Mouse (Mus musculus) fat pad, adult 2 months (tissue): ENCODE measurements around the gene Tekt3.

ENCODE experiments used
- DNase-seq: peaks from one replicate; pipeline ENCODE4 v3.0.0-alpha.2; 2011; ENCODE audit warnings: low read depth, low spot score; ENCODE audit errors: extremely low read depth

Gene Tekt3

GRCm38 (mm10) chr11:63061446-63061845 lies at the start of gene Tekt3:
TSS of gene Tekt3 (plus strand) at chr11:63061654.
- no peak for DNase-seq

DNA sequence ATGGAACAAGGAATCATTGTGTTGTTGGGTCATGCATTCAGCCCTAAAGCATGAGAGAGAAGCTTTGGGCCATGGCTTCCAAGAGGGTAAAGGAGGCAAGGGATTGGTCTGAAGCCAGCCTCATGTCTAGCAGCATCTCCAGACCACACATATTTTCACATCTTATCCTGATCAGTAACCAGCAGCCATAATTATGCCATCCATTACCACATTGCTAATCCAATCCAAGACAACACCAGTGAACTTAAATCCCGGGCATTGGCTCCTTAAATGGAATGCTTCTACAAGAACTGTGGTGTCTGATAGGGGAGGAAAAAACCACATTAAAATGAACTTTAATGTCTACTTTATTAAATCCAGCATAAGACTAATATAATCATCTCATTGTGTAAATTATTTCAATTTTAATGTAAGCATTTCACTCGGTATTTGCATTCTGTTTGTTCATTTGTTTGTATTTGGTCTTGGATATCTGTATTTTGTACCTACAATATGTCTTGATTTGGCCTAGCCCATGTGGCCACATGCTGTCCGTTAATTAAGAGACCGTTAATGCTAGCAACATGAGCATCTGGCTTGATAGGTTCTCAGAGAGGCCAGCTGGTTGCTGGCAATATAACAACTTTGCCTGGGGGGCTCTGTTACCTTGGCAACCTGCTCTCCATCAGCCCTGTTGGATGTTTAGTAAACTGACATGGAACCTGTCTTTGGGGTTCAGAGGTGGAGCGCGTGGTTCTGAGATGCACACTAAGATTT lies 43.9 kb upstream of the Tekt3 start:
- no peak for DNase-seq

DNA sequence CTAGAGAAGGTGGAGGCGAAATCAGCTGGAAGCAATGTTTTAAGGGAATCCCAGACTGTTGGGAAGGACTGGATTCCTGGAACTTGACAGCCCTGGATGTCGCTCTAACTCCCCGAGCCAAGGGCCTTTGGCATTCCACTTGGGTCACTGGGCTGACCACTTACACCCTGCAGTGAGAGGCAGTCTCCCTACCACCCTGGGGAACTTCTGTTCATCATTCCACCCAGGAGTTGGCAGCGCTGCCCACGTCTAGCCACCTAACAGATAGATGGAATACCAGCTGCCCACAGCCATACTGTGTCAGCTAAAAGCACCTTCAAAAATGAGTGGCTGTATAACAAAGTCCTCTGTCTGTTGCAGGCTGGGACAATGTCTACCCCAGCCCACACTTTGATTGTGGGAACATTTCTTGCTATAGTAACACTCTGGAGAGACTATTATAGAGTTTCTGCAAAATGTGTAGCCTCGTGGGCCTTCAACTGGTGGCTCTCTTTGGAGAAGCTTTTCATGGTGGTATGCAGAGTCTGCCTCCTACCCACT lies 43.3 kb upstream of the Tekt3 start:
- no peak for DNase-seq

GRCm38 (mm10) chr11:63020633-63021032 lies 40.8 kb upstream of the Tekt3 start:
- no peak for DNase-seq

DNA sequence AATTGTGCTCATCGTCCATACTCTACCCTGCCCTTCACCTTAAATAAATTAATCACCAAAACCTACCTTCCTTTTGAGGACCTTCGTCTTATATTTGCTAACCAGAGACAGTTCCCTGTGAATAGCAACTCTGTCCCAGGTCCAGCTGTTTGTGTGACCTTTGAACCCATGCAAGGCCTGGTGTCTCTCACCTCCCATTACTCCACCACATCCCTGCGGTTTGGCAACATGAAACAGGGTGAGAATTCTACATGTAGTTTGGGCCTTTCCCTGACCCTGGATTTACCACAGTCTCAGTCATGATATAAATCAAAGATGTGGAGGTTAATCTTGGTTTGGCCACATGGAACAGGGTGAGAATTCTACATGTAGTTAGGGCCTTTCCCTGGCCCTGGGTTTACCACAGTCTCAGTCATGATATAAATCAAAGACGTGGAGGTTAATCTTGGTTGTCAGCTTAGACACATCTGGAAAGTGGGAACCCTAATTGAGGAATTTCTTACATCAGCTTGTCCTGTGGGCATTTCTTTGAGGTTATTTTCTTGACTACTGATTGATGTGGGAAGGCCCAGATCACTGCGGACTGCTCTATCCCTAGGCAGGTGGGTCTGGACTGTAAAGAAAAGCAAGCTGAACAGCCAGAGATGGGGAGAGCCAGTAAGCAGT lies 40.2 kb upstream of the Tekt3 start:
- no peak for DNase-seq

DNA sequence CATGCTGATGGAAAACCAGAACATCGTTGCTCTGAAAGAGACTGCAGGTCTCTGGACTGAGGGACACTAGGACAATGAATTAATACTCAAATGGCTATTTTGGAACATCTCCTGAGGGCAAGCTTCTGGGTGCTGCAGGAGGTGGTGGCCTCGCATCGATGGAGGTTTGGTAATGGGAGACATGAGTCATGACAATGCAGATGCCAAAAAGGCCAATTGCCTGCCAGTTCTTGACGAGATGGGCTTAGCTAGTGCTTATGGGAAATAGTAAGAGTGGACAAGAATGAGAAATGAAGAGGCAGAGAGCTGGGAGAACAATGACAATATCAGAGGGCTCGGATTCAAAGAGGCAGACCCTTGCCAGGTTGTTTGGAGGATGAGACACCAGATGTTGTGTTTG lies 38.0 kb upstream of the Tekt3 start:
- DNase-seq = no peak

GRCm38 (mm10) chr11:63024136-63024535 lies 37.3 kb upstream of the Tekt3 start:
- DNase-seq = no peak

DNA sequence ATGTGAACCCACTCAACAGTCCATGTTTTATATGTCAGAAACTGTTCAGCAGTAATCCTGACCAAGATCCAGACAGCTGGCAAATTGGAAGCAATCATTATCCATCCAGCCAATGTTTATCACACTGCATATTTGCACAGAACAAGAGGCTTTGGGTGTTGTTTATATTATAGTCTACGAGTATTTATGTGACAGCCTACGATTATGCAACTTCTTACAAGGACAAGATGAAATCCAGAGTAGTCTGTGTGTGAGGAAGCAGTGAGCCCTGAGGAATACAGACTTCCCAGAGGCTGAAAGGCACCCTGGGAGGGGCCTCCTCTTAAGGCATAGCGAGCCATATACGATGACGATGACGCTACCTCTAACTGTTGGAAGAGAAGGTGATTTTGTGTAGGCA lies 36.0 kb upstream of the Tekt3 start:
- DNase-seq = no peak

GRCm38 (mm10) chr11:63026651-63027141 lies 34.8 kb upstream of the Tekt3 start:
- DNase-seq = no peak

DNA sequence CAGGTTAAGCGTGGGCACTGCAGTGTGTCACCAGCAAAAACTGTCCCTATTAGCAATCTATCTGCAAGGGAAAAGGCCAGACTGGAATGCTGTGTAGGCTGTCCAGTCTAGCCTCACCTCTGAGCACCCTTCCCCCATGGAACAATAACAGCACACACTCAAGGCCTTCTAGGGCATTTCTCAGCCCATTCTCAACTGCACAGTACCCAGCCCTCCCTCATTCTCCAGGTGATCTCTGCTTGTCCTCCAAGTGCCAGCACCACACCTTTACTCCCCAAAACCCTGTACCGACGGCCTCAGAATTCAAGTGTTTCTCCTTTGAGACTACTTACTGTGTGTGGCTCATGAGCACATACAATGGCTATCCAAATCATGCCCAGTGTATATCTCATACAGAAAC lies 33.3 kb upstream of the Tekt3 start:
- no peak for DNase-seq

DNA sequence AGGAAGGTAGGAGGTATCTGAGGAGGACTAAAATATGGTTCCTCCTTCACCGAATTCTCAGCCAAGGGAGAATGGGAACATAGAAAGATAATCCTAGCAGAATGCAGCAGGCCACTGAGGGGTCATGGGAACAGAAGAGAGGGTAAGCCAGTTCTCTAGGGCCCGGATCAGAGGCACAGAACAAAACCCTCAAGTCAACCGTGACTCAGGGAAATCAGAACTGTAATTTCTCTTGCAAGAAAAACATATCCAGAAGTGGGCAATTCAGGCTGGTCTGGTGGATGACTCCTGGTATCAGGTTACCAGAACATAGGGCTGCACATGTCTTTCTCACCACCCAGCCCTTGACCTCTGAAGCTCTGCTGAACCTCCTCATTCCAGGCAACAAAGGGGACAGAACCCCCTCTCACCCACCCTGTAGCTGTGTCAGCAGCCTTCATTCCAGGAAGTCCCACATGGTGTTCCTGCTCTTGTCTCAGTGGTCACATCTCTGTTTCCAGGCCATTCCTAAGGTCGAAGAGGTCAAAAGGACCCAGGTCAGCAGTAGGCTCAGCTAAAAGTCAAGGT lies 32.2 kb upstream of the Tekt3 start:
- no peak for DNase-seq

DNA sequence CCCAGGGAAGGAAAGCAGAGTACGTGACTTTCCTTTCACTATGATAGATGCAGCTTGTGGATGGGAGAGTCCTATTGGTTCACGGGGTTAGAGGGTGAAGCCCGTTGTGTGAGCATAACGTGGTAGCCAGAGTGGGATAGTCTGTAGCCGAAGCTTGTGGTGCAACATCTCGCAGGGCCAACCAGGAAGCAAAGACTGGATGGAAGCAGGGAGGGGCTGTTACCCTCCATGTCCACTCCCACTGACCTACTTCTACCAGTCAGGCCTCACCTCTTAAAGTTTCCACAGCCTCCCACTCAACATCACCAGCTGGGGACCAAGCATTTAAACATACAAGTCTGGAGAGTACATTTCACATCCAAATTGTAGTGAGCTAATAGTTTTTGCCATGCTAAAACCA lies 31.7 kb upstream of the Tekt3 start:
- DNase-seq = no peak

GRCm38 (mm10) chr11:63035420-63036211 lies 25.8 kb upstream of the Tekt3 start:
- no peak for DNase-seq

DNA sequence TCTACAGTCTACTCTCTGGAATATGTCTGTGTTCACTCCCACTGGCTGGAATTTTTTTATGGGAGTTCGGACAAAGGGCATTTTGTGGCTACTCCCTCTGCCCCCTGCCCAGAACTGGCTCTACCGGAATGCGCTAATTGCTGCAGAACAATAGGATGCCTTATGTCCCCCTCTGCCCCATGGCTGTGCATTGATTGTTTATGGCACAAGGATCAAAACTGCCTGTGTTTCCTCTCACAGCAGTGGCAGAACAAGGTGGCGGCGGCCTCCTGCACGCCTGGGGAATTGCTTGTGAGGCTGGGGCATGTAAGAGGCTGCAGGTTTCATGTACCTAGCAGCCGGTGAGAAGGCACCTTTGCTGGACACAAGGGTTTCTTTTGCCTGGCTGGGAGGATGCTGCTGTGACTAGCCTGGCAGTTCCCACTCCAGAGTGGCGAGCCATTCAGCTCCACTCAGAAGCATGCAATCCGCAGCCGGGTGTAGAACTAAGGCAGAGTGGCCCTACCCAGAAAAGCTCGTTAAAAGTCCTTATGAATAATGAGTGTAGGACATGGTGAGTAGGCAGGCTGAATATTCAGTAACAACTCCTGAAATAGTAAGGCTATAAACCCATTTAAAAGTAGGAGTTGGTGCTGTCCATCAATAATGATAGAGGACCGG lies 21.3 kb upstream of the Tekt3 start:
- DNase-seq = no peak

DNA sequence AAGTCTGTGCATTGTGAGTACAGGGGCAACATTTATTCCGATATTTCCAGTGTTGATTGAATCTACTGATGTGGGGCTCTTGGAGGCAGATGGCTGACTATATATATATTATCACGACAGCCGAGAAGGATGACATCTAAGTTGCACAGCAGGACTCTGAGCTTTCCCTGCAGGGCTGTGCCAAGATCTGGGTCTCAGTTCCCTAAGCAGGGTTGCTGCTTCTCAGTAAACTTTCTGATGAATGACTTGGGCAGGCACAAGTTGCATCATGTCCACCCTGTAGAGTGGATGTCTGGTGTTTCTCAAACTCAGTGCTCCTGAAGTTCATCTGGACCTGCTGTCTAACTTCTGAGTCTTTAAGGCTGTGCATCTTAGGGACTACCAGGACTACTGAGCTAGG lies 15.7 kb upstream of the Tekt3 start:
- DNase-seq = no peak

DNA sequence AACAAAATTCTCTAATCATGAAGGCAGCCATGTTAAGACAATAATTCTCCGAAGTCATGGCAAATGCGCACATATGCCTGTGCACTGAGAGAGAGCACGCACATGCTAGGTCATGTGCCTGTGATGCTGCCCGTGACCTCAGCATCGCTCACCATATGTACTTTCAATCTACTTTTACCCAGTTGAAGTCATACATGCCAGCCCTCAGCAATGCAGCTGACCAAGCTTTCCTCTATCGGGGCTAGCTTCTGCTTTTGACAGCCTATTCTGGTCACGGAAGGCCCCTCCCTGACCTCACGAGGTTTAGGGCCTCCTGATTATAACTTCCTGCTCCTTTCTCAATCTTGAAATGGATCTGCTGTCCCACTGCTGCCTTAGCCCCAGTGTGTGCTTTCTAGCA lies 15.1 kb upstream of the Tekt3 start:
- no peak for DNase-seq

DNA sequence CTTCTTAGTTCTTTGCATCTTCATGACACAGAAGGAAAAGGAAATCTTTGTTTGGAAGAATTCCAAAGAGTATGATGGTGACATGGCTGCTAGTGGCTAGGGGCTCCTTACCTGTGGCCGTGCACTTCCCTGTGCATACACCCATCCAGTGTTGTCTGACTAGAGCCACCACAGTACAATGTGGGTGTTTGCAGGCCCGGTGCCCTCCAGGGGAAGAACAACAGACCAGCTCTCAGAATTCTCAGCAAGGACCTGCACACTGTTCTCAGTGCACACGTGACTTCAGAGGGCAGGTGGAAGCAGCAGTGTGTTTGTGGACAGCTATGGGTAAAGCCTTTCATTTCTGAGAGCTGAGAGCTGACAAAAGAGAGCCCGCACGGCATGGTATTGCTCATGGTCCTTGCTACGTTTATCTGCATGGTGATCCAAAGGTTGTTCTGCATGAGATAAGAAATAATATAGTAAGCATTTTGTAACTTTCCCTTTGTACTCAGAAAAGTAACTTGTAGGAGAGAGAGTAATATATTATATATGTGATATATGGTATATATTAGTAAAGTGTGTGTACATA lies 11.0 kb upstream of the Tekt3 start:
- no peak for DNase-seq

GRCm38 (mm10) chr11:63051041-63051440 lies 10.4 kb upstream of the Tekt3 start:
- DNase-seq = no peak

- DNase-seq = no peak
Observed at GRCm38 (mm10) chr11:63051996-63052395, 9.5 kb upstream of the Tekt3 start.

- DNase-seq = no peak
Observed at GRCm38 (mm10) chr11:63055596-63055995, 5.9 kb upstream of the Tekt3 start.
